Mouse (Mus musculus) ES-Bruce4 (cell line): ENCODE measurements around the gene Foxp4. TPM values are rescaled to one million over a fixed set of nuclear protein-coding genes. Genes with fewer than 3 reads are reported as not detected.

Experiments used
- H3K27ac ChIP-seq: 2 replicates; pipeline ENCODE4 v1.5.1; 2012; ENCODE audit warnings: low read length, inconsistent platforms; ENCODE audit not compliant: insufficient read depth
- H3K27me3 ChIP-seq: 2 replicates; pipeline ENCODE4 v1.6.1; 2012; ENCODE audit warnings: mild to moderate bottlenecking, low read length, inconsistent platforms; ENCODE audit not compliant: control insufficient read depth, poor library complexity, insufficient read depth, severe bottlenecking
- H3K36me3 ChIP-seq: 2 replicates; pipeline ENCODE4 v1.6.1; 2012; ENCODE audit warnings: inconsistent platforms, mild to moderate bottlenecking, low read length, moderate library complexity; ENCODE audit not compliant: control insufficient read depth, poor library complexity, insufficient read depth, severe bottlenecking
- H3K4me1 ChIP-seq: one replicate; pipeline ENCODE4 v1.8.1; 2011; ENCODE audit warnings: low read length; ENCODE audit not compliant: control insufficient read depth, insufficient read depth
- H3K4me3 ChIP-seq: 2 replicates; pipeline ENCODE4 v1.5.1; 2011; ENCODE audit warnings: low read depth, mild to moderate bottlenecking, low read length
- H3K9ac ChIP-seq: 2 replicates; pipeline ENCODE4 v1.6.1; 2012; ENCODE audit warnings: low read depth, mild to moderate bottlenecking, inconsistent platforms; ENCODE audit not compliant: poor library complexity, severe bottlenecking
- H3K9me3 ChIP-seq: replicated peaks from 2 replicates; pipeline ENCODE4 v1.6.1; 2012; ENCODE audit warnings: mild to moderate bottlenecking, low read length, inconsistent platforms; ENCODE audit not compliant: control insufficient read depth, poor library complexity, insufficient read depth, severe bottlenecking
- CTCF ChIP-seq: IDR thresholded peaks from one replicate; pipeline ENCODE4 v1.8.1; 2011; ENCODE audit warnings: low read depth, low read length
- EP300 ChIP-seq: IDR thresholded peaks from 2 replicates; pipeline ENCODE4 v1.6.1; 2011; ENCODE audit warnings: low read depth, low read length; ENCODE audit not compliant: insufficient read depth
- POLR2A ChIP-seq: IDR thresholded peaks from one replicate; pipeline ENCODE4 v1.8.1; 2011; ENCODE audit warnings: low read length; ENCODE audit not compliant: insufficient read depth
- polyA plus RNA-seq: library from polyadenylated mRNA; stranded (reverse); fragments of >200 nt; gene quantifications from 2 replicates; pipeline ENCODE4 v1.2.4, GENCODE M21; 2011; ENCODE audit warnings: low read depth; ENCODE audit not compliant: missing spikeins, insufficient read depth, insufficient read length

Foxp4 gene
- polyA plus RNA-seq, 1 experiment: 44.2 TPM

DNA sequence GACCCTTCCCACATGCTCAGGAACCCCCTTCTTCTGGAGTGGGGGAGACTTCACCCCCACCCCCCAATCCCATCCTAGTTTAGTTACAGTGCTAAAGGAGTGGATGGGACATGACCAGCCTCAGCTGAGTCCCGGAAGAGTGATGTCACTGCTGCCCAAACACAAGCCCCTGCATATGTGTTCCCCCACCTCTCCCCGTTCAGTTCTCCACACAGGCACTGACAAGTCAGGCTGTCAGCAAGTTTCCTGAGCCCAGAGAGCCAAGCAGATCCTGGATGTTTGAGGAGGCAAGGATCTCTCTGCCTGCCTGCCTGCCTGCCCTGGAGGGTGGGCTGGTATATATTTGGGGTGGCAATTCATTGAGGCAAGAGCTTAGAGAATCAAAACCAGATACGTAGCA lies 45.2 kb downstream of the Foxp4 start:
- Histone ChIP-seq H3K27ac (no peak overlapping the region), H3K27me3 (no peaks in the 10 kb centered on the region), H3K9ac (no peak overlapping the region), H3K9me3 (no peaks in the 10 kb centered on the region), H3K4me1 (peaks cover 36% of the 10 kb centered on the region), H3K4me3 (no peak overlapping the region), H3K36me3 (0 out of 2 replicates have a peak, but pooled peaks cover 4% of the 10 kb centered on the region)
- no peak for TF ChIP-seq EP300
- no peak for TF ChIP-seq CTCF
- no peak for TF ChIP-seq POLR2A

- Histone ChIP-seq H3K4me3 (no peak overlapping the region), H3K36me3 (no peaks in the 10 kb centered on the region), H3K4me1 (peaks cover 36% of the 10 kb centered on the region), H3K27ac (no peak overlapping the region), H3K9ac (no peak overlapping the region), H3K27me3 (no peaks in the 10 kb centered on the region), H3K9me3 (no peaks in the 10 kb centered on the region)
- TF ChIP-seq EP300: 0 out of 2 replicates have a peak, but pooled peaks have one; percentile 9
- TF ChIP-seq CTCF: no peak
Measured at GRCm38 (mm10) chr17:47878378-47879089, 45.9 kb downstream of the Foxp4 start.

DNA sequence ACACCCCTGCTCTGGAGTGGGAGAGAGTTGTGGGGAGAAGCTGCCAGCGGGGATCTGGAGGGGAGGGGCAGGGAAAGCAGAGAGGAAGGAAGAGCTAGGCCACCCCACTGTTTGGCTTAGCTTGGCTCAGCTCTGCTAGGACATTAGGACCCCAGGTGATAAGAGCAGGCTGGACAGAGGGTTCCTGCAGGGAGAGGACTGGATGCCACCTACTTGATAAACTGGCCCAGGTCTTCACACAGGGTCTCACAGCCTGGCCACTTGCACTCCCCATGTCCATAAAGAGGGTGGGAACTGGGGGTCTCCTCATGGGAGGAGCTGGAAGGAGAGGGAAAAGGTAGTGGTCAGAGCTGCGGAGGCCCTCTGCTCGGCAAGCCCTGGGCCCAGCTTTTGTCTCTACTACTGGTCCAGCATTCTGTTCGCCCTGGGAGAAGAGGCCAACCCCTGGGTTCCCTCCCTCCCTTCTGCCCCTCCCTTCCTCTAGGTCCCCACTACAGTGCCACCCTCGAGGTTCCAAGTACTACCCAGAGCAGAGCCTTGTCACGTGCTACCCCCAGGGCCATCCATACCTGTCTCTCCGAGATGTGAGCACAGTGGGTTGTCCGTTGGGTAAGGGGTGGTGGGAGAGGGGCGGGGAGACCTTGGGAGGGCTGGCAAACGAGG lies 46.6 kb downstream of the Foxp4 start:
- Histone ChIP-seq H3K36me3 (no peaks in the 10 kb centered on the region), H3K27me3 (no peaks in the 10 kb centered on the region), H3K4me3 (no peak overlapping the region), H3K9ac (no peak overlapping the region), H3K4me1 (peaks cover 36% of the 10 kb centered on the region), H3K27ac (peak overlapping the region; percentile 2; the same call in 1 of the 2 replicates), H3K9me3 (no peaks in the 10 kb centered on the region)
- TF ChIP-seq EP300: no peak
- no peak for TF ChIP-seq POLR2A
- no peak for TF ChIP-seq CTCF

DNA sequence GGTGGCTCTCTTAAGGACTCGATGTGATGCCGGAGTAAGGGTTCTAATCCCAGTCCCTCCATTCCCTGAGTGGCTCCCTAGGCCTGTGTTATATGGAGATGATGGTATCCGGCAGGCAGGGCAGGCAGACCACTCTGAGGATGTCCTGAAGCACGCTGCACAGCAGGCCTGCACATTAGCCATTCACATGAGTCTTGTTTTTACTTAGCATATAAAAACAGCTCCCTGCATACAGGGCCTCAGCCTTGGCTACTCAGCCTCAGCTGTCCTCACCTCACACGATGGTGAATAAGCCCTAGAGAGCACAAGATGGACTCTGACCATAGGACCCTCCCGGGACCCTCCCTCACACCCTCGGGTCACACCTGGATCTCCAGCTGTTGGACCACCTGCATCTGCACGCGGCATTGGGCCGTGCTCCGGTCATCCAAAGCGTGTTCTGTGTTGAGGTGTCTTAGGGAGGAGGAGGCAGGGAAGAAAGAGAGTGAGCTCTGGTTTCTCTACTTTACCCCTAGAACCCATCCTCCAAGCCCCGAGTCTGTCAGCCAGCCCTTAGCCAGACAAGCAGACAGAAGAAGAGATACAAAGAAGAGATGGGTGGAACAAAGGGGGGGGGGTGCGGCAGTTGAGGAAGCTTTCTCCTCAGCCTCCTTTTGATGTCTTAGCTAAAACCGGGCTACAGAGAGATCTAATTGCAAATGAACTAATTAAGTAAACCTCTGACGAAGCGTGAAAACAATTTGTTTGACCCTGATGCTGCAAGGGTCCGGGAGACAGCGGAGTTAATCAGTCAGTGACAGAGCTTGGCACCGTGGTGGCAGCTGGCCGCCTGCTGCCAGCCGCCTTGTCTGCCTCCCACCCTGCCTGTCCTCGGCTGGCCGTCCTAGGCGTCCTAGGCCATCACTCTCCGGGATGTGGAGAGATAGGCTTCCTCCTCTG lies 47.4 kb downstream of the Foxp4 start:
- no peaks in the 10 kb centered on the region for H3K27me3 ChIP-seq
- H3K36me3 ChIP-seq: no peaks in the 10 kb centered on the region
- H3K4me3 ChIP-seq: no peak overlapping the region
- H3K4me1 ChIP-seq: peaks cover 36% of the 10 kb centered on the region
- H3K27ac ChIP-seq: peak overlapping the region; percentile 2; the same call in 1 of the 2 replicates
- H3K9me3 ChIP-seq: no peaks in the 10 kb centered on the region
- peak; percentile 92 for TF ChIP-seq EP300
- TF ChIP-seq CTCF: no peak
- TF ChIP-seq POLR2A: no peak
- no peak overlapping the region for H3K9ac ChIP-seq

DNA sequence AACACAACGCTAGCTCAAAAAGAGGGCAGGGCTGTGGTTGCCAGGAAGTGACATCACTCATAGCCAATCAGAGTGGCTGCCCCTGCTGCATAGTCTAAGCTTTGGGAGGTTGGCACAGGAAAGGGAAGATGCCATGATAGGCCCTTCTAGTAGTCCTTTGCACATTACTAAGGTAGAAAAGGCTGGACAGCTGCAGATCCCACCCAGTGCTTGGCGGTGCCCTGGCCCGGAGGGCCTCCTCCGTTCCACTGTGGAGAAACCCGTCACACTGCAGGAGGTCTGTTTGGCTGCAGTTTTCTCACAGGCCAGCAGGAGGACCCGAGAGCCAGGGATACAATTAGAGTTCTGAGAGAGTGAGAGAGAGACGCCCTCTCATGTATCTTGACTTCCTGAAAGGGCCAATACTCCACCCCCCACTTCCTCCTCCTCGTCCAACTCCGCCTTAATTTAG lies 51.1 kb downstream of the Foxp4 start:
- Histone ChIP-seq H3K36me3 (peaks cover 3% of the 10 kb centered on the region), H3K4me3 (peak overlapping the region; percentile 33), H3K4me1 (peaks cover 23% of the 10 kb centered on the region), H3K27me3 (no peaks in the 10 kb centered on the region), H3K9ac (no peak overlapping the region), H3K9me3 (no peaks in the 10 kb centered on the region), H3K27ac (no peak overlapping the region)
- TF ChIP-seq CTCF: peak; percentile 72
- TF ChIP-seq EP300: 0 out of 2 replicates have a peak, but pooled peaks have one; percentile 19
- no peak for TF ChIP-seq POLR2A
